Mouse (Mus musculus): Measurements from ENCODE around the gene Knl1. TPM values are rescaled to one million over a fixed set of nuclear protein-coding genes. Genes with fewer than 3 reads are reported as not detected.
A peak's percentile ranks its signal among the peaks of the same experiment; 100 is the strongest.

Knl1 gene
- polyA plus RNA-seq, 1 experiment from 2014 or later, result 39.7 TPM

DNA sequence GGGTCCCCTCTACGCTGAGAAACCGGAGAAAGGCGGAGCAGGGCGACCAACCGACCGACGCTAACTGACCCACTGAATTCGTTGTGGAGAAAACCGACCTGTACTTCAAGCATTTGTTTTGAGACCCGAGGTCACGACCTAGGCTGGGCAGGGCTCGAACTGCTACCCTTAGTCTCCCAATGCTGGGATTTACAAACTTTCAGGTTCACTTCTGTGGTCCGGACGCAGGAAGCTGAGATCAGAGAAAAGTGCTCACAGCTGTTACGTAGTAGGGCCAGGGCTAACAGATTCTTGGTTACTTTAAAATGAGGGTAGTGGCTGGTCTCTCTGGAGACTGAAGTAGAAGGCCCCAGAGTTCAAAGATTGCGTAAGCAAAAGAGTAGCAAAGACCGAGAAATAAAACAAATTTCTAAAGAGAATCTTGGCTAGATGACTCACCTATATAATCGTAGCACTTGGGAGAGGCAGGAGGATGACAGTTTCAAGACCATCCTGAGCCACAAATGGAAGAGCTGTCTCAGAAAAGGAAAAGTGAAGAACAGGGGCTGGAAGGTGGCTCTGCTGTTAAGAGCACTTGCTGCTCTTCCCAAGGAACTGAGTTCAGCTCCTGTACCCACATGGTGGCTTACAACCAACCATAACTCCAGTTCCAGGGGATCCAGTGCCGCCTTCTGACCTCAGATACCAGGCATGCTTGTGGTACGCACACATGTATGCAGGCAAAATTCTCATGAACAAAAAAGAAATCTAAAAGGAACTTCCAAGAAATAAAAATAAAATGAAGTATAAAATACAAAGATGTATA lies 66.4 kb downstream of the Knl1 start:
- Histone ChIP-seq H3K27me3 (no peaks in the 10 kb centered on the region), H3K27ac (replicated peaks) (no peak overlapping the region), H3K9me3 (replicated peaks) (no peaks in the 10 kb centered on the region), H3K9ac (peak overlapping the region; percentile 53), H3K36me3 (0 out of 2 replicates have a peak, but pooled peaks cover 9% of the 10 kb centered on the region), H3K4me1 (peaks cover 18% of the 10 kb centered on the region), H3K4me2 (replicated peaks) (peak overlapping the region; percentile 98), H3K4me3 (replicated peaks) (peak overlapping the region; percentile 82)
- ATAC-seq (ENCODE audit: insufficient number of reproducible peaks, low FRiP score, low TSS enrichment, low read depth), result no peak
- 10% methylated on average over 20 of the region's 20 CpGs for WGBS

DNA sequence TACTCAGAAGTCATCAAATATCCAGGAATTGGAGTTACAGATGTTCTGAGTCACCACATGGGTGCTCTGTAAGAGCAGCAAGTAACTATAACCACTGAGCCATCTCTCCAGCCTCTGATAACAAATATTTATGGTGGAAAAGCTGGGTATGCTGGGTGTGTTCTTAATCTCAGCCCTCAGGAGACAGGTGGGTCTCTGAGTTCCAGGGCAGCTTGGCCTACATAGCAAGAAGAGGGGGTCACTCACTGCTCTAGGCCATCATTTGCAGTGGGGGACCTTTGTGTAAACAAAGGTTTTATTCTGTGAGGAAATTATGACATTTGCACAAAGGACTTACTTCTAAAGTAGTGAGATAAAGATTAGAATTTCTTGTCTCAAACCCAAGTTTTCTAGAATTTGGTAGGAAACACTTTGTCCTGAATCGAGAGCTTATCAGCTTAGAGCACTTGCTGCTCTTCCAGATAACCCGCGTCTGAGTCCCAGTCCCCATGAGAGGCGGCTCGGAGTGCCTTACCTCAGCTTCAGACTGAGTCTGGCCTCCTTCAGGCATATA lies 89.5 kb downstream of the Knl1 start:
- Histone ChIP-seq H3K27me3 (no peaks in the 10 kb centered on the region), H3K36me3 (peaks cover 75% of the 10 kb centered on the region), H3K4me2 (replicated peaks) (no peak overlapping the region), H3K9me3 (replicated peaks) (no peaks in the 10 kb centered on the region), H3K9ac (no peak overlapping the region), H3K4me1 (no peaks in the 10 kb centered on the region), H3K4me3 (replicated peaks) (no peak overlapping the region), H3K27ac (replicated peaks) (no peak overlapping the region)
- ATAC-seq (ENCODE audit: insufficient number of reproducible peaks, low FRiP score, low TSS enrichment, low read depth), result no peak
- 86% methylated on average over 5 of the region's 5 CpGs for WGBS

DNA sequence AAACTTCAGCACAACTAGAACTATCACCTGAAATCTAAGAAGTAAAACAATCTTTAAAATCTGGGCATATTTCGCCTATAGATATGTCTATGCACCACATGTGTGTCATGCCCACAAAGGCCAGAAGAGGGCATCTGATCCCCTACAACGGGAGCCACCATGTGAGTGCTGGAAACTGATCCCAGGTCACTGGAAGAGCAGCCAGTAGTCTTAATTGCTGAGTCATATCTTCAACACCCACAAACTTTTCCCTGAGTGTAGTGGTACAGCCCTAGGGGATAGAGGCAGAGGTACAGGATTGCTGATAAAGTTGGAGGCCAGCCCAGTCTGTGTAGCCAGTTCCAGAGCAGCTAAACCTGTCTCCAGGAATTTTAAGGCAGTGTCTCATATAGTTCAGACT lies 98.3 kb downstream of the Knl1 start:
- no peaks in the 10 kb centered on the region for H3K27me3 ChIP-seq
- H3K4me3 ChIP-seq (replicated peaks), result no peak overlapping the region
- H3K9me3 ChIP-seq (replicated peaks), result no peaks in the 10 kb centered on the region

DNA sequence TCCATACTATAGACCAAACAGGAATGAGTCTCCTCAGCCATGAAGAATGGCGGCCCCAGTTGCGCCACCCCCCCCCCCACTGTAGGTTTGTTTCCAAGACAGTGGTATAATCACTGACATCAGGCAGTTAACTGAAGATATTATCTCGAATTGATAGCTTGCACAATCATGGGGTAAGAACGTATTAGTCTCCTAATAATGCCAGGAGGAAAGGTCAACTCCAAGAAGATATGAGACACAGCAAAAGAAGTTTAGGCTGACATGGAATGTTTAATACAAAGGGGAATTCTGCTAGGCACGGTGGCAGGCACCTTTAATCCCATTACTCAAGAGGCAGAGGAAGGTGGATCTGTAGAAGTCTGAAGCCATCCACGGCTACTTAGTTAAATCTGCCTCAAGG lies 99.5 kb downstream of the Knl1 start:
- Histone ChIP-seq H3K4me1 (no peaks in the 10 kb centered on the region), H3K9me3 (replicated peaks) (no peaks in the 10 kb centered on the region), H3K4me2 (replicated peaks) (no peak overlapping the region), H3K36me3 (peaks cover 88% of the 10 kb centered on the region), H3K4me3 (replicated peaks) (no peak overlapping the region), H3K27me3 (no peaks in the 10 kb centered on the region), H3K27ac (replicated peaks) (no peak overlapping the region), H3K9ac (no peak overlapping the region)
- WGBS, result 83% methylated on average over 6 of the region's 6 CpGs
- no peak for ATAC-seq (ENCODE audit: insufficient number of reproducible peaks, low FRiP score, low TSS enrichment, low read depth)

More for the DNA sequence above, 98.3 kb downstream of the Knl1 start:
- Histone ChIP-seq H3K27ac (replicated peaks) (no peak overlapping the region), H3K9ac (no peak overlapping the region), H3K36me3 (peaks cover 85% of the 10 kb centered on the region), H3K4me1 (no peaks in the 10 kb centered on the region), H3K4me2 (replicated peaks) (no peak overlapping the region)
- ATAC-seq (ENCODE audit: insufficient number of reproducible peaks, low FRiP score, low TSS enrichment, low read depth), result no peak
- 82% methylated on average over 2 of the region's 2 CpGs for WGBS

DNA sequence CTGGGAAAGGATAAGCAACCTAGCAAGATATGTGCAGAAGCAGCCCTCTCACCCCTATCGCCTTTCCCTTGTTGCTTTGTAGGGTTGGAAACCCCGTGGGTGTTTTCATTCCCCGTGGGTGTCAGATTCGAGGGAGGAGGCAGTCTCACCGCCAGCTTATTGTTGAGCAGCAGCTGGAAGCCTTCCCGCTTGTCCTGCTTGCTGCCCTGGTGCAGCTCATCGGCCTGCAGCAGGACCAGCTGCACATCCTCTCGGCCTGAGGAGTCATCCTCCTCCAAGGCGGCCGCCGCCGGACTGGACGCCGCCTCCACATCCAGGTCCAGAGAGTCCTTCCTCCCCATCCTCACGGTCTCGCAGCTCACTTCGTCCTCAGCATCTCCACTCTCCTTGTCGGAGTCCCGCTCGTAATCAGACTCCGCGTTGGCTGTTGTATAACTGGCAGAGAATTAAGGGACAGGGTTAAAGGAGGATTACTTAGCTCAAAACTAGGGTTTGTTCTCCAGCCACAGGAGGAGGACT lies 100.3 kb downstream of the Knl1 start:
- Histone ChIP-seq H3K36me3 (peaks cover 90% of the 10 kb centered on the region), H3K27ac (replicated peaks) (no peak overlapping the region), H3K9ac (no peak overlapping the region), H3K4me1 (no peaks in the 10 kb centered on the region), H3K9me3 (replicated peaks) (no peaks in the 10 kb centered on the region), H3K4me3 (replicated peaks) (no peak overlapping the region), H3K4me2 (replicated peaks) (no peak overlapping the region), H3K27me3 (no peaks in the 10 kb centered on the region)
- WGBS, result 83% methylated on average over 22 of the region's 22 CpGs
- ATAC-seq (ENCODE audit: insufficient number of reproducible peaks, low FRiP score, low TSS enrichment, low read depth), result no peak

DNA sequence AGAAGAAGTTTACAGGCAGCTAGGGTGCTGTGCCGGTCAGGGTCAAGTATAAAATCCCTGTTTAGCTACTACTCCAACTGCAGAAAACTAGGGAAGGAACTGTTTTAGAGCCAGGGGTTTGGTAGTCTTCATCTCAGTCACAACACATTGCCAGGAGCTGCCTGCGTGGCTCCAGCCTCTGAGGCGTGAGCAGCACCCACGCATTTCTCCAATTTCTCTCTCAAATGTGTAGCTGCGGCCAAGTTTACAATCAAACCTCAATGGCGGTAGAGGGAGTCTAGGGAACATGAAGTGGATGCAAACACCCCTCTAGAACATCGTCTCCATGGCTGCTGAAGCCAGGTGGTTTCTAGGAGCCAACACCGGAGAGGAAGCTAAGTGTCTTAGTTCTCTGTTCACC lies 100.9 kb downstream of the Knl1 start:
- H3K36me3 ChIP-seq, result peaks cover 90% of the 10 kb centered on the region
- H3K9ac ChIP-seq, result no peak overlapping the region
- WGBS, result 90% methylated on average over 8 of the region's 8 CpGs
- H3K9me3 ChIP-seq (replicated peaks), result no peaks in the 10 kb centered on the region
- H3K4me1 ChIP-seq, result no peaks in the 10 kb centered on the region
- no peak overlapping the region for H3K4me2 ChIP-seq (replicated peaks)
- H3K4me3 ChIP-seq (replicated peaks), result no peak overlapping the region
- H3K27ac ChIP-seq (replicated peaks), result no peak overlapping the region
- no peak for ATAC-seq (ENCODE audit: insufficient number of reproducible peaks, low FRiP score, low TSS enrichment, low read depth)
- no peaks in the 10 kb centered on the region for H3K27me3 ChIP-seq

DNA sequence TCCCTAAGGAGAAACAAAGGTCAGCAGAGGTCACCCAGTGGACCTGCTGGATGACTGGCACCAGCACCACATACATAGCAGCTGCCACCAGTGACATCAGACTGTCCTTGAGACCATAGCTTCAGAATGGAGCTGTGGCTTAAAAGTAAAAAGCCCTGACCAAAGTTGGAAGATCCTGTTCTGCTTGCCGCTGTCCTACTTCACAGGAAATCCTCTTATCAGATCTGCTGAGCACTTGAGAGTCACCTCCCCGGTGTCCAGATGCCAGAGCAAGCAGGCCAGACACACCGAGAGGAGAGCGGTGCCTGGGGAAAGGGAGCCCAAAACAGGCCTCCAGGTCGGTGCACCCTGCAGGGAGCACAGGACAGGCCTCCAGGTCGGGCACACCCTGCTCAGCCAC lies 105.3 kb downstream of the Knl1 start:
- no peak for ATAC-seq (ENCODE audit: insufficient number of reproducible peaks, low FRiP score, low TSS enrichment, low read depth)
- Histone ChIP-seq H3K9ac (no peak overlapping the region), H3K27me3 (no peaks in the 10 kb centered on the region), H3K9me3 (replicated peaks) (no peaks in the 10 kb centered on the region), H3K4me2 (replicated peaks) (no peak overlapping the region), H3K4me1 (peaks cover 13% of the 10 kb centered on the region; the same call in 1 of the 2 replicates), H3K36me3 (peaks cover 70% of the 10 kb centered on the region), H3K27ac (replicated peaks) (no peak overlapping the region), H3K4me3 (replicated peaks) (no peak overlapping the region)
- whole genome bisulfite sequencing, result 82% methylated on average over 6 of the region's 6 CpGs

DNA sequence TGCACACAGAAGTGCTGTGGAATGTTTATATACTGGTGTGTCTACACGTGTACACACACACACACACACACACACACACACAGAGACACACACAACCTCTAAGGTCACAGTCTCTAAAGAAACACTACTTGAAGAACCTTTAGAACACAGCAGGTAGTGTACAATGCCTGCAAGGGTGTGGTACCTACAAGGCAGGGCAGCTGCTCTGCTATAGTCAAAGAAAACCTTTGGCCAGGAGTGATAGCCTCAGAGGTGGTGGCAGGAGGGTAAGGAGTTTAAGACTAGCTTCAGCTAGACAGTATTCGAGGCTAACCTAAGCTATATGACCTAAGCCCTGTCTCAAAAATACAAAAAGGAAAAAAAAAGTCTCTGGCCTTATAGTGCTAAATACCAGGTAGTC lies 107.8 kb downstream of the Knl1 start:
- H3K9ac ChIP-seq, result no peak overlapping the region
- no peak overlapping the region for H3K27ac ChIP-seq (replicated peaks)
- H3K4me2 ChIP-seq (replicated peaks), result no peak overlapping the region
- WGBS, result 76% methylated on average over 2 of the region's 2 CpGs
- no peaks in the 10 kb centered on the region for H3K27me3 ChIP-seq
- H3K4me3 ChIP-seq (replicated peaks), result no peak overlapping the region
- no peak for ATAC-seq (ENCODE audit: insufficient number of reproducible peaks, low FRiP score, low TSS enrichment, low read depth)
- H3K9me3 ChIP-seq (replicated peaks), result no peaks in the 10 kb centered on the region
- H3K36me3 ChIP-seq, result peaks cover 46% of the 10 kb centered on the region
- peaks cover 16% of the 10 kb centered on the region; the same call in 1 of the 2 replicates for H3K4me1 ChIP-seq

Other genes with a start within 250 kb of the Knl1 start
- 75.3 and 80.0 TPM in 2 replicates for gene Knstrn, start 233.1 kb upstream of the Knl1 start, polyA plus RNA-seq (2015; fragmentation: Nextera tagmentation; extraction: Ambion mirVana)
- gene Ivd, start 185.2 kb upstream of the Knl1 start, polyA plus RNA-seq (2015; fragmentation: Nextera tagmentation; extraction: Ambion mirVana), result 65.9 and 69.2 TPM in 2 replicates
- gene Bahd1, start 146.7 kb upstream of the Knl1 start, polyA plus RNA-seq (2015; fragmentation: Nextera tagmentation; extraction: Ambion mirVana), result 5.9 and 7.0 TPM in 2 replicates
- 49.0 and 50.4 TPM in 2 replicates for gene Chst14, start 120.6 kb upstream of the Knl1 start, polyA plus RNA-seq (2015; fragmentation: Nextera tagmentation; extraction: Ambion mirVana)
- gene Ccdc32, start 17.7 kb upstream of the Knl1 start, polyA plus RNA-seq (2015; fragmentation: Nextera tagmentation; extraction: Ambion mirVana), result 25.7 and 26.5 TPM in 2 replicates
- gene Rpusd2, start 12.3 kb upstream of the Knl1 start, polyA plus RNA-seq (2015; fragmentation: Nextera tagmentation; extraction: Ambion mirVana), result 4.0 and 4.6 TPM in 2 replicates
- gene Rad51, start 65.7 kb downstream of the Knl1 start, polyA plus RNA-seq (2015; fragmentation: Nextera tagmentation; extraction: Ambion mirVana), result 36.3 and 37.2 TPM in 2 replicates
- 40.2 and 41.0 TPM in 2 replicates for gene Rmdn3, start 109.9 kb downstream of the Knl1 start, polyA plus RNA-seq (2015; fragmentation: Nextera tagmentation; extraction: Ambion mirVana)
- 10.6 and 15.0 TPM in 2 replicates for gene Gchfr, start 120.7 kb downstream of the Knl1 start, polyA plus RNA-seq (2015; fragmentation: Nextera tagmentation; extraction: Ambion mirVana)
- gene Gm14137, start 127.4 kb downstream of the Knl1 start, polyA plus RNA-seq (2015; fragmentation: Nextera tagmentation; extraction: Ambion mirVana), result 5.0 and 5.4 TPM in 2 replicates
- gene Zfyve19, start 161.5 kb downstream of the Knl1 start, polyA plus RNA-seq (2015; fragmentation: Nextera tagmentation; extraction: Ambion mirVana), result 54.1 and 61.4 TPM in 2 replicates
- 19.0 and 21.7 TPM in 2 replicates for gene Dnajc17, start 161.7 kb downstream of the Knl1 start, polyA plus RNA-seq (2015; fragmentation: Nextera tagmentation; extraction: Ambion mirVana)
- gene Ppp1r14d, start 182.8 kb downstream of the Knl1 start, polyA plus RNA-seq (2015; fragmentation: Nextera tagmentation; extraction: Ambion mirVana), result 0.36 and 0.37 TPM in 2 replicates
- 29.8 and 33.0 TPM in 2 replicates for gene Spint1, start 190.2 kb downstream of the Knl1 start, polyA plus RNA-seq (2015; fragmentation: Nextera tagmentation; extraction: Ambion mirVana)
- gene Rhov, start 224.2 kb downstream of the Knl1 start, polyA plus RNA-seq (2015; fragmentation: Nextera tagmentation; extraction: Ambion mirVana), result 37.1 and 37.9 TPM in 2 replicates
- 18.8 and 19.6 TPM in 2 replicates for gene Vps18, start 241.6 kb downstream of the Knl1 start, polyA plus RNA-seq (2015; fragmentation: Nextera tagmentation; extraction: Ambion mirVana)